Mouse (Mus musculus) cerebellum, adult 9-11 months (tissue): ENCODE measurements around the gene Pla2g5.
"Not testable (repeated sequence)": the region's sequence is repeated elsewhere in the genome, so short reads cannot be mapped to it uniquely, and the experiment has no call there.

Source experiments
- DNase-seq: peaks from one replicate; pipeline ENCODE4 v3.0.0; 2022

Pla2g5 gene

GRCm38 (mm10) chr4:138857576-138857975, 5.7 kb downstream of the Pla2g5 start:
- no peak for DNase-seq

GRCm38 (mm10) chr4:138856491-138856890, 6.8 kb downstream of the Pla2g5 start:
- DNase-seq = peak; percentile 64

- no peak for DNase-seq
Measured at GRCm38 (mm10) chr4:138855092-138855632, 8.1 kb downstream of the Pla2g5 start.

- no peak for DNase-seq
Measured at GRCm38 (mm10) chr4:138852961-138853360, 10.3 kb downstream of the Pla2g5 start.

GRCm38 (mm10) chr4:138851463-138851862, 11.8 kb downstream of the Pla2g5 start:
- DNase-seq = peak; percentile 67

GRCm38 (mm10) chr4:138841386-138841785, 21.9 kb downstream of the Pla2g5 start:
- peak; percentile 27 for DNase-seq

GRCm38 (mm10) chr4:138840726-138841125, 22.6 kb downstream of the Pla2g5 start:
- no peak for DNase-seq

- DNase-seq = no peak
Measured at GRCm38 (mm10) chr4:138839806-138840205, 23.5 kb downstream of the Pla2g5 start.

GRCm38 (mm10) chr4:138827147-138827546, 36.1 kb downstream of the Pla2g5 start:
- DNase-seq = no peak

GRCm38 (mm10) chr4:138825751-138826567, 37.3 kb downstream of the Pla2g5 start:
- DNase-seq = no peak

GRCm38 (mm10) chr4:138824660-138825059, 38.6 kb downstream of the Pla2g5 start:
- no peak for DNase-seq

GRCm38 (mm10) chr4:138824161-138824560, 39.1 kb downstream of the Pla2g5 start:
- DNase-seq = not testable (repeated sequence)

GRCm38 (mm10) chr4:138821036-138821435, 42.2 kb downstream of the Pla2g5 start:
- DNase-seq = no peak

GRCm38 (mm10) chr4:138819101-138819500, 44.2 kb downstream of the Pla2g5 start:
- peak; percentile 7 for DNase-seq

GRCm38 (mm10) chr4:138817736-138818135, 45.5 kb downstream of the Pla2g5 start:
- no peak for DNase-seq

- DNase-seq = no peak
Measured at GRCm38 (mm10) chr4:138816166-138816565, 47.1 kb downstream of the Pla2g5 start.

GRCm38 (mm10) chr4:138806920-138807541, 56.3 kb downstream of the Pla2g5 start:
- DNase-seq = no peak

- DNase-seq = no peak
Measured at GRCm38 (mm10) chr4:138806160-138806559, 57.1 kb downstream of the Pla2g5 start.

GRCm38 (mm10) chr4:138805248-138805647, 58.0 kb downstream of the Pla2g5 start:
- no peak for DNase-seq

- no peak for DNase-seq
Measured at GRCm38 (mm10) chr4:138802917-138803316, 60.4 kb downstream of the Pla2g5 start.

GRCm38 (mm10) chr4:138801631-138802030, 61.7 kb downstream of the Pla2g5 start:
- DNase-seq = no peak

- DNase-seq = no peak
Measured at GRCm38 (mm10) chr4:138800134-138800744, 63.0 kb downstream of the Pla2g5 start.

- no peak for DNase-seq
Measured at GRCm38 (mm10) chr4:138797217-138797570, 66.1 kb downstream of the Pla2g5 start.
